Mouse (Mus musculus): ENCODE data around the gene Plpp3.

GRCm38 (mm10) chr4:105188801-105189200 is 31.7 kb downstream of the Plpp3 start:
- no peak for TF ChIP-seq CTCF (IDR thresholded peaks at IDR 0.05; ENCODE audit: borderline replicate concordance, control insufficient read depth, extremely low read depth, insufficient read depth, low read length, poor library complexity)
- no peak for TF ChIP-seq POLR2A (IDR thresholded peaks at IDR 0.05; ENCODE audit: control insufficient read depth, extremely low read depth, insufficient read depth, low read length, poor library complexity)

Measured in thymus, adult 2 months (tissue).